Mouse (Mus musculus) lung, embryonic 16.5 days (tissue): ENCODE measurements around the gene Nphp1. TPM values are rescaled to one million over a fixed set of nuclear protein-coding genes. Genes with fewer than 3 reads are reported as not detected.
A peak's percentile ranks its signal among the peaks of the same experiment; 100 is the strongest.

Experiments used
- ATAC-seq: fragments of 200-750 bp; cut with Nextera tagmentation; 2 replicates; pipeline ENCODE4 v1.8.0; 2017; ENCODE audit warnings: low read depth, mild to moderate bottlenecking, moderate library complexity
- H3K27ac ChIP-seq: fragments of 300-500 bp; sonication (generic); 2 replicates; pipeline ENCODE4 v1.5.1; 2014; ENCODE audit warnings: mild to moderate bottlenecking, control low read depth, low read length
- H3K27me3 ChIP-seq: fragments of 300-500 bp; sonication (generic); 2 replicates; pipeline ENCODE4 v1.6.1; 2014; ENCODE audit warnings: low read depth, low read length, mixed read lengths; ENCODE audit not compliant: control insufficient read depth, insufficient read depth
- H3K36me3 ChIP-seq: fragments of 300-500 bp; sonication (generic); 2 replicates; pipeline ENCODE4 v1.6.1; 2014; ENCODE audit warnings: low read length; ENCODE audit not compliant: control insufficient read depth, insufficient read depth
- H3K4me1 ChIP-seq: fragments of 300-500 bp; sonication (generic); replicated peaks from 2 replicates; pipeline ENCODE4 v1.6.1; 2014; ENCODE audit warnings: low read length, mixed read lengths; ENCODE audit not compliant: control insufficient read depth, insufficient read depth
- H3K4me2 ChIP-seq: fragments of 300-500 bp; sonication (generic); 2 replicates; pipeline ENCODE4 v1.6.1; 2014; ENCODE audit warnings: low read depth, low read length, control low read depth
- H3K4me3 ChIP-seq: fragments of 300-500 bp; sonication (generic); 2 replicates; pipeline ENCODE4 v1.5.1; 2014; ENCODE audit warnings: mild to moderate bottlenecking, low read length, control low read depth
- H3K9ac ChIP-seq: fragments of 300-500 bp; sonication (generic); 2 replicates; pipeline ENCODE4 v1.6.1; 2014; ENCODE audit warnings: low read length, control low read depth
- H3K9me3 ChIP-seq: fragments of 300-500 bp; sonication (generic); 2 replicates; pipeline ENCODE4 v1.6.1; 2016; ENCODE audit warnings: low read length; ENCODE audit not compliant: control insufficient read depth
- WGBS: fragments of 180-500 bp; shearing (Covaris S2); extraction: QIAGEN DNeasy Blood & Tissue Kit; methylation state at CpG from one replicate; pipeline ENCODE4 v1.1.7; 2014; 5-methylcytosine and 5-hydroxymethylcytosine counted together
- polyA plus RNA-seq: library from polyadenylated mRNA; unstranded; fragments of >200 nt; fragmentation: Nextera tagmentation; extraction: Ambion mirVana; gene quantifications from 2 replicates; pipeline ENCODE4 v1.2.1, GENCODE M21; 2015

The Nphp1 gene
- polyA plus RNA-seq = 38.3 and 41.5 TPM in 2 replicates

GRCm38 (mm10) chr2:127788440-127789116, at the start of gene Nphp1:
TSS of gene Nphp1 (minus strand) at chr2:127788897.
- no peaks in the 10 kb centered on the region for H3K27me3 ChIP-seq
- no peaks in the 10 kb centered on the region for H3K9me3 ChIP-seq
- H3K9ac ChIP-seq = peak within 1 kb of the TSS; percentile 77
- peaks cover 12% of the 10 kb centered on the region for H3K4me1 ChIP-seq
- peak; percentile 83 for ATAC-seq
- peak within 1 kb of the TSS; percentile 87 for H3K4me2 ChIP-seq
- peak within 1 kb of the TSS; percentile 84 for H3K4me3 ChIP-seq
- H3K36me3 ChIP-seq = no peaks in the 10 kb centered on the region
- peak within 1 kb of the TSS; percentile 76 for H3K27ac ChIP-seq
- WGBS = under 1% methylated on average over 40 of the region's 40 CpGs

- 16% methylated on average over 2 of the region's 2 CpGs for WGBS
- Histone ChIP-seq H3K27me3 (peaks cover 6% of the 10 kb centered on the region), H3K9ac (no peak overlapping the region), H3K4me3 (no peak overlapping the region), H3K36me3 (no peaks in the 10 kb centered on the region), H3K4me2 (no peak overlapping the region), H3K27ac (no peak overlapping the region), H3K4me1 (peaks cover 11% of the 10 kb centered on the region), H3K9me3 (no peaks in the 10 kb centered on the region)
- ATAC-seq = no peak
These were observed 44.1 kb upstream of the Nphp1 start for GRCm38 (mm10) chr2:127832833-127833190.

- peaks cover 11% of the 10 kb centered on the region for H3K4me1 ChIP-seq
- 28% methylated on average over 11 of the region's 11 CpGs for WGBS
- peaks cover 1% of the 10 kb centered on the region for H3K36me3 ChIP-seq
- peak overlapping the region; percentile 60 for H3K9ac ChIP-seq
- ATAC-seq = peak; percentile 47
- H3K4me2 ChIP-seq = peak overlapping the region; percentile 68
- H3K27ac ChIP-seq = peak overlapping the region; percentile 54
- H3K4me3 ChIP-seq = peak overlapping the region; percentile 88
- H3K9me3 ChIP-seq = no peaks in the 10 kb centered on the region
- H3K27me3 ChIP-seq = peaks cover 2% of the 10 kb centered on the region; the same call in 1 of the 2 replicates
These were observed 43.6 kb upstream of the Nphp1 start for GRCm38 (mm10) chr2:127832103-127832832.

DNA sequence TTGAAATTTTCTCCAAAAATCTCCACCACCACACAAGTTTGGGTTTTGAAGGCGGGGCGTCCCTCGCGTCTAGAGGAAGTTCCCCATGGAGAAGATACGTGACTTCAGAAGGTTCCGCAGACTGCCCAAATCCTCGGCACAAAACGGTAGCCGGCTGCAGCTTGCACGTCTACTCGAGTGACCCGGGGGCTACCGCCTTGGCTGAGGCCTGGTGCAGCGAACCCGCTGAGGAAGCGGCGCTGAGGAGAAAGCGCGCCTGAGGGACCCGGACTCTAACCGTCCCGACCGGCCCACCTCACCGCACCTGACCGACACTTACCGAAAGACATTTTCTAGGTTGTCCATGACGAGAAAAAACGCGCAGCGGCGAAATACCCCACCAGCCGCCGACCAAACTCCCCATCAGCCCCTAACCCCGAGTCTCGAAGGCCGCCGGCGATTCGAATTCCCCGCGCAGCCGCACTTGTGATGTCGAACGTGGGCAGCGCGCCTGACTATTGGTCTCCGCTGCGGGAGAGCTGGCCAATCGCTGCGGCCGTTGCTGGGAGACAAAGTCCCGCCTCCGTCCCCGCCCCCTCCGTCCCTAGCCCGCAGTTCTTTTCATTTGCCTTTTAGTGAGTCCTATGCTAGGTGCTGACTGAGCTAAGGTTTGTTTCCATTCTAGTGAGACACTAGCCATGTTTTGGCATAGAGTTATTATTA, 42.9 kb upstream of the Nphp1 start, which contains the start of gene Bub1:
Gene Bub1, minus strand, starts transcription at position 465 of the 702 bp plus-strand sequence.
- H3K27ac ChIP-seq = peak within 1 kb of the TSS; percentile 54
- H3K9ac ChIP-seq = peak within 1 kb of the TSS; percentile 81
- H3K27me3 ChIP-seq = peaks cover 2% of the 10 kb centered on the region; the same call in 1 of the 2 replicates
- peak; percentile 99 for ATAC-seq
- 0% methylated on average over 56 of the region's 56 CpGs for WGBS
- H3K9me3 ChIP-seq = no peaks in the 10 kb centered on the region
- H3K4me2 ChIP-seq = peak within 1 kb of the TSS; percentile 86
- peaks cover 3% of the 10 kb centered on the region for H3K36me3 ChIP-seq
- peaks cover 11% of the 10 kb centered on the region for H3K4me1 ChIP-seq
- H3K4me3 ChIP-seq = peak within 1 kb of the TSS; percentile 88

DNA sequence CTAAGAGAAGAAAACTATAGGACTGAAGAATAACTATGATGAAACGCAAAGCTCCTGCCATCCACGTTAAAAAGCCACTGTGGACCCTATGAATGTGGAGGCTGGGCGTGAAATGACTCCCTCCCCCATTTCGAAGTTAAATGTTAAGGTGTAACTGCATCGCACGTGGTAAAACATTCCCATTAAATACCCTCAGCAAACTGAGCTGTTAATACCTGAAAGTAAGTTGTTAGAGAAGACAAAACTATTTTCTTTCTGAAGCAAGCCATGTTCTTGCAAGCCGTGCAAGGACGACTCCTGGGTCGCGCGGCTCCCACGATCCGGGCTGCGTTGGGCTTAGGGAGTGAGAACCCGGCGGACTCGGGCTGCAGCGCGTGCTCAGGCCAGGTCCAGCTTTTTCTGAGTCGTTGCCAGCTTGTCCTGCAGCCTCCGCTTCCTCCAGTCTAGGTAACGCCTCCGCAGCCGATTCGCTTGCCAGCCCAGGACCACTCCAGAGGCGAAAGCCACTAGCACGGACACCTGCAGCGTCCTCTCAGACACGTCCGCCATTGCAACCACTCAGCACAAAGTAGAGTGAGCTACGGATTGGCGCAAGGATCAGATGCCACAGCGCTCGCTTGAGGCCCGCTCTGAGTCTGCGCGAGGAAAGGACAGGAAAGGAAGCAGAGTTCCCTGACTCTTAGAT, 3.4 kb upstream of the Nphp1 start, which contains the start of gene Mtln:
Gene Mtln, minus strand, starts transcription at position 570 of the 685 bp plus-strand sequence.
- Histone ChIP-seq H3K36me3 (no peaks in the 10 kb centered on the region), H3K9ac (peak within 1 kb of the TSS; percentile 74), H3K9me3 (no peaks in the 10 kb centered on the region), H3K27me3 (no peaks in the 10 kb centered on the region), H3K4me2 (peak within 1 kb of the TSS; percentile 64), H3K4me1 (peaks cover 12% of the 10 kb centered on the region), H3K27ac (peak within 1 kb of the TSS; percentile 77), H3K4me3 (peak within 1 kb of the TSS; percentile 63)
- under 1% methylated on average over 37 of the region's 37 CpGs for WGBS
- ATAC-seq = peak; percentile 94

DNA sequence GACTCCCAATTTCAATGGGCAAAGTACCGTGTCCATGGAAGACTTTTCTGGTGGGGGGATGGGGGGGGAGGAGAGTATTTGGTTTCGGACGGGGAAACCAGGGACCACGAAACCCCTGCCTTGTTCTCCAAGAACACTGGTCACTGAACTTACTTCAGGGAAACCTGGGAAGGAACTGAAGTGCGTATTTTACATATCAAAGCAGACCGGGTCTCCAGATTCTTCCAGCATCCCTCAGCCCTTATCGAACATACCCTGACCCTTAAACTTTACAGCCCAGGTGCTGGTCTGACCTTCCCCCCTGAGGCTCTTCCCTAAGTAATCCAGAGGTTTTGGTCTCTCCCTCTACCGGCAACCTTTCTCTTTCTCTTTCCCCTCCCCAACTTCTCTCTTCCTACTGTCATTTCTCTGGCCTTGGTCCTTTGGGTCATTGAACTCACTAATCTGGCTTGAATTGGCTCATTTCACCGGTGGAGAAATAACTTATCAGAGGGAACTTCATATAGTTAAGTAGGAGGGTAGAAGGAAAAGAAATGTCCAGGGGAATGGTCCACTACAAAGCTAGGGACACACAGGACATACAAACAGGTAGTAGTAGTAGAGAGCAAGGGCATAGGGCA, 1.1 kb upstream of the Nphp1 start:
- H3K4me2 ChIP-seq = peak overlapping the region; percentile 87
- H3K9me3 ChIP-seq = no peaks in the 10 kb centered on the region
- H3K4me1 ChIP-seq = peaks cover 12% of the 10 kb centered on the region
- H3K9ac ChIP-seq = peak overlapping the region; percentile 77
- ATAC-seq = no peak
- H3K27ac ChIP-seq = no peak overlapping the region
- peak overlapping the region; percentile 84 for H3K4me3 ChIP-seq
- WGBS = 35% methylated on average over 9 of the region's 9 CpGs
- H3K36me3 ChIP-seq = no peaks in the 10 kb centered on the region
- H3K27me3 ChIP-seq = no peaks in the 10 kb centered on the region

DNA sequence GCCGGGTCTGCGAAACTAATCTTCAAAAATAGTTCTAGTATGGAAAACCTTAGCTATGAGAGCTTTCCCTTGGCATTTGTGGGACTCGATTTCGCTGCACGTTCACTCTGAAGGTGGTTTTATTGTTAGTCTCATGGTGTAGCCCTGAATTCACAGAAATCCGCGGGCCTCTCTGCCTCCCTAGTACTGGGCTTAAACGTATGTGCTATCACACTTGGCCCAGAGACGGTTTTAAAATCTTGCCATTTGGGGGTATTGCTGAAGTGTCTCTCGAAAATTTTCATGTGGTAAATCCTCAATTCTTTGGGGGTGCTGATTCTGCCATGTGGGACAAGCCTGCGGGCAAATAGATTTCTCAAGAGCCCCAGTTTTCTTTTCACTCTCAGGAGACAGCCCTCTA, 441 bp upstream of the Nphp1 start:
- Histone ChIP-seq H3K27me3 (no peaks in the 10 kb centered on the region), H3K4me3 (peak overlapping the region; percentile 84), H3K4me2 (peak overlapping the region; percentile 87), H3K4me1 (peaks cover 12% of the 10 kb centered on the region), H3K9me3 (no peaks in the 10 kb centered on the region), H3K9ac (peak overlapping the region; percentile 77), H3K27ac (peak overlapping the region; percentile 76), H3K36me3 (no peaks in the 10 kb centered on the region)
- 2% methylated on average over 11 of the region's 11 CpGs for WGBS
- ATAC-seq = no peak

DNA sequence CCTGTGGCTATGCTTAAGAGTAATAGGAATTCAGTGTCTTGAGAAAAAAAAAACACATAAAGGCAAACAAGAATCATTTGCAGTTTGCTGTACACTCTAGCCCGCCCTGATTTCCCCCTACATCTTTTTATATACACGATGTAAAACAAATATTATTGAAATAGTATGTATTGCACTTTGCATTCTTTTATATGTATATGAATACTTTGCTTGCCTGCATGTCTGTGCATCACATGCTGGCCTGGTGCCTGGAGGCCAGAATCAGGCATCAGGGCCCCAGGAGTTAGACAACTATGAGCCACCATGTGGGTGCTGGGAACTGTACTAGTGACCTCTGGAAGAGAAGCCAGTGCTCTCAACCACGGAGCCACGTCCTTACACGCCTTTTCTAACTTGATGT, 1.5 kb downstream of the Nphp1 start:
- H3K4me3 ChIP-seq = no peak overlapping the region
- no peaks in the 10 kb centered on the region for H3K27me3 ChIP-seq
- no peaks in the 10 kb centered on the region for H3K36me3 ChIP-seq
- H3K4me1 ChIP-seq = peaks cover 12% of the 10 kb centered on the region
- H3K27ac ChIP-seq = no peak overlapping the region
- WGBS = 87% methylated on average over 5 of the region's 5 CpGs
- ATAC-seq = no peak
- H3K9me3 ChIP-seq = no peaks in the 10 kb centered on the region
- no peak overlapping the region for H3K9ac ChIP-seq
- H3K4me2 ChIP-seq = no peak overlapping the region
